Mouse (Mus musculus) heart, postnatal 0 days (tissue): Measurements from ENCODE around the gene Akp3.

Source experiments
- CTCF ChIP-seq: IDR thresholded peaks from 2 replicates; pipeline ENCODE4 v1.5.1; 2016; ENCODE audit warnings: antibody characterized with exemption, control low read depth, low read depth
- EP300 ChIP-seq: IDR thresholded peaks from 2 replicates; pipeline ENCODE4 v1.6.1; 2016; ENCODE audit warnings: antibody characterized with exemption, low read depth

DNA sequence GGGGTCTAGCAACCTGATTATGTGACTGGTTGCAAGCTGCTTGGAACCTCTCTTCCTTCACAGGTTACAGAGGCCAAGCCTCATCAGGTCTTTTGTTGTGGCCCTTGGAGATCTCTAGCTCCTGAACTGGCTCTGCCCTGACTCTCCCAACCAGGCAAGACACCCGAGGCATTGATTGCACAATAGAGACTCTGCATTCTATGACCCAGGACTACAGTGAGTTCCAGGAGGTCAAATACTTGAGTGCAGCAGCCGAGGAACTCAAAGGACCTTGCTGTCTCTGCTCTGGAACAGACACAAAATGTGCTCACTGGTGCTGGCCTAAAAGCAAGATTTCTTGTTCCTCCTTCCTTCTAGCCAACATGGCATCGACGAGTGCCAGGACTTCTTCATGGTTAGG, 38.6 kb upstream of the Akp3 start:
- no peak for TF ChIP-seq CTCF
- no peak for TF ChIP-seq EP300
